Mouse (Mus musculus) hematopoietic stem cell, adult 5-6 weeks (primary cell): ENCODE results near the gene Foxd4. TPM values are rescaled to one million over a fixed set of nuclear protein-coding genes. Genes with fewer than 3 reads are reported as not detected.

Experiments used
- ATAC-seq, 2 experiments: fragments of 125-278 bp in 1 of 2; replicated peaks in 1 of 2; 2 replicates each; pipeline ENCODE4 v1.8.0; 2016 to 2017; ENCODE audit warnings: inconsistent platforms in 2 of 2, mild to moderate bottlenecking in 2 of 2, moderate number of reproducible peaks in 2 of 2, low read depth in 1 of 2, moderate TSS enrichment in 1 of 2; ENCODE audit not compliant: low FRiP score in 2 of 2, poor library complexity in 2 of 2, severe bottlenecking in 2 of 2, insufficient read depth in 1 of 2, low TSS enrichment in 1 of 2
- total RNA-seq: library from RNA; stranded (forward); fragments of 172-1452, 232-1000 nt; gene quantifications from 2 replicates; pipeline ENCODE4 v1.2.3, GENCODE M21; 2017

The Foxd4 gene
- not detected in 2 replicates for total RNA-seq

DNA sequence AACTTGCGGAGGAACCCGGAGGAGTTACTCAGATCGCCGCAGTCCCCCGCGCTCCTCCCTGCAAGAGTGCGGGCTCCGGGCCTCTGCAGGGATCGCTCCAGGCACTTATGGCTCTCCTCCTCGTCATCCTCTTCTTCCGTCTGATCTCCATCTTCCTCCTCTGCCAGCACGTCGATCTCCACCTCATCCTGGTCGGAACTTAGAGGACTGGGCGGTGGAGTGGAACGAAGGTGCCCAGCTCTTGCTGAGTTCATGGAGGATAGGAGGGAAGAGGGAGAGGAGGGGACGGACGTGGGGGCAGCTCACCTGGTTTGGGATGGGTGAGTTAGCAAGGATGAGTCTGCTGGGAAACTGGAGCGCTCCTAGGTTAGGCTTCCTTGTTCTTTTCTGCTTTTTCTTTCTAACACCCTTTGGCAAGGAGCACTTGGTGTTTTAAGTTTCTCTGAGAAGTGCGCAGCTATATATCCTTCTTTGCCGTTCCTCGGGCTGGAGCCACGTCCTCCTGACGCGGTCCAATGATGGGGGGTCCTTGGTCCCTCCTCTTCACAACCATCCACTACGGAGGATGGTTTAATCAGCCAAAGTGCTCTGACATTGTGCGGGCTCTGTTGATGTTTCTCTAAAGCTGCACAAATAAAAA is at the start of gene Foxd4:
Gene Foxd4, minus strand, starts transcription at position 617 of the 640 bp plus-strand sequence.
- no peak for ATAC-seq

GRCm38 (mm10) chr19:24945521-24946262 is 44.7 kb upstream of the Foxd4 start:
- ATAC-seq, result no peak

DNA sequence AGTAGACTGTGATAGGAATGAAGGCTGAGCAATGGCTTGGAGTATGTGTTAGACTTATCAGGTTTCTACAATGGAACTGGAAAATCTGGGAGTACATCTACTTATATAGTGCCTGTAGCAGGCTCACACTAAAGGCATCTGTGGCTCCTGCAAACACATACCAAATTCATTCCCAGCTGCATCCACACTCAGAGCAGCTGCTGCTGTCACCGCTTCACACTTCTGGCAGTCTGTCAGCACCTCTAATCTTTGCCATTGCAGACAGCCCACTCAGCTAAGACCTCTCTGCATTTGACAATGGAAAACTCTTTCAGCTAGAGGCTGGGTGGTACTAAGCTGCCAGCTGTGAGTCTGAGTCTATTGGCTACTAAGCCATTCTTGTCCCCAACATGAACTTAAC is 36.1 kb upstream of the Foxd4 start:
- no peak for ATAC-seq

GRCm38 (mm10) chr19:24929041-24929440 is 28.0 kb upstream of the Foxd4 start:
- no peak for ATAC-seq

DNA sequence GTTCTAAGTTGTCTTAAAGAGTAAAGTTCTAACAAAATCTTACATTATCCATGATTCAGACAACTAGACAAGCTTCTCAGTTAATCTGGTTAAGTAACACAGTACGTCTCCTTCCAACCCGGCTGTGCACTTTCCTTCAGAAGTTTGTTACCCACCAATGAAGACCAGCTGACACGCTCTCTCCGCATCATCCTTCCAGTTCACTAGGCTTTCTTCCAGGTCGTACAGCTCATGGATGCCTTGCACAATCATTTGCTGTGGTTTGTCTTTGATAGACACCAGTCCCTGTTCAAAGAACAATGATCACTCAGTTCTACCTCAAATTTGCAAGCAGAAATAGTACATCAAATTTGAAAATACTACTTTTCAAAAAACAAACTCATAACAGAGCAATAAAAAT is 19.9 kb upstream of the Foxd4 start:
- no peak for ATAC-seq

- no peak for ATAC-seq
Measured at GRCm38 (mm10) chr19:24908385-24909155, 7.6 kb upstream of the Foxd4 start.

DNA sequence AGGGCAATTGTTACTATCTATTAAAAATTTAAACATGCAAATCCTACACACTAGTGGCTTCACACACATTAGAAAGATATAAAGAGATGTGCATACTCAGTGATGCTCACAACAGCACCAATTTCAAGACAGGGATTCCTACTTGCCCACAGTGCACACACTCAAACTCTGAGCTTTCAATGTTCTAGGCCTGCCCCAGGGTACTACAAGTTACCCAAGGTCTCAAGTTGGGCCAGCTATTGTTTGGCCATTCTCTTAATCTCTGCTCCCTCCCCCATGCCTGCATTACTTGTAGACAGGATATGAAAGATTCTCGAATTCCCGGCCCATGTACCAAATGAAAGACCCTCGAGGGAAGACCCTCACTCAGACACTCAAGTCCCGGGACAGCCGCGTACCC is 6.7 kb upstream of the Foxd4 start:
- peak in 1 of 2 experiments; percentile 63; a peak in 1 of 4 replicates for ATAC-seq

DNA sequence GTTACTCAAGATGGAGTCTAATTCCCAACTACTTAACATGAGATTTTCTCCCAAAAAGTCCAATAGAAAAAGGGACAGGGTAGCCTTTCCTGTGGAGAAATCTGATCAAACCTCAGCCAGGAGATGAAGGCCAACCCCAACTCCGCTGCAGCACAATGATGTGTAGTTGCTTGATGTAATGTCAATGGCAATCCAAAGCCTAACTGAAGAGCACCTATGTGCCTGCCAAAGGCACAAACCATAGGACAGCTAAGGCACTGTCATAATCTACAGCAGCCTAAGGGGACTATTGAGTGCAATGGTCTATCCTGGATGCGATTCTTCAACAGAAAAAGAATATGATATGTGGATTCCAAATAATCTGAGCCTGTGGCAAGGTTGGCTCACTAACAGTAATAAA is 1.8 kb upstream of the Foxd4 start:
- no peak for ATAC-seq

DNA sequence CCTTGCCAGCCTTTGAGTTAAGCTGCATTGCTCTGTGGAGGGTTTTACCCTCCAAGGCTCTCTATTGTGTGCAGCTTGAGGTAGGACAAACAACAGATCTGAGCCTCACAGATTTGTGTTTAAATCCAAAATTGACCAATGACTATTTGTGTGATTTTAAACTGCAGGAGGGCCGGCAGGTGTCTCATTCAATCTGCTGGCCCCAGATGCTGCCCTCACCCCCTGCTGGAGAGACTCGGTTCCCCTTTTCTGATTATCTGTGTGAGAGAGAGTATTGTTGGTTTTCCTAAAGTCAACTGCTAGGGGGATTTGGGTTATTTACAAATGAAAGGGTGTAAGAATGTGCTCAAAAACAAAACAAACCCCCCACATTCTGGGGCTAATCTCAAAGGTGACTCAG is 1.3 kb upstream of the Foxd4 start:
- ATAC-seq, result no peak

- ATAC-seq, result no peak
Measured at GRCm38 (mm10) chr19:24901666-24902065, 669 bp upstream of the Foxd4 start.

GRCm38 (mm10) chr19:24899578-24900544 is 1.1 kb downstream of the Foxd4 start:
- ATAC-seq, result peak; percentile 71 to 77

DNA sequence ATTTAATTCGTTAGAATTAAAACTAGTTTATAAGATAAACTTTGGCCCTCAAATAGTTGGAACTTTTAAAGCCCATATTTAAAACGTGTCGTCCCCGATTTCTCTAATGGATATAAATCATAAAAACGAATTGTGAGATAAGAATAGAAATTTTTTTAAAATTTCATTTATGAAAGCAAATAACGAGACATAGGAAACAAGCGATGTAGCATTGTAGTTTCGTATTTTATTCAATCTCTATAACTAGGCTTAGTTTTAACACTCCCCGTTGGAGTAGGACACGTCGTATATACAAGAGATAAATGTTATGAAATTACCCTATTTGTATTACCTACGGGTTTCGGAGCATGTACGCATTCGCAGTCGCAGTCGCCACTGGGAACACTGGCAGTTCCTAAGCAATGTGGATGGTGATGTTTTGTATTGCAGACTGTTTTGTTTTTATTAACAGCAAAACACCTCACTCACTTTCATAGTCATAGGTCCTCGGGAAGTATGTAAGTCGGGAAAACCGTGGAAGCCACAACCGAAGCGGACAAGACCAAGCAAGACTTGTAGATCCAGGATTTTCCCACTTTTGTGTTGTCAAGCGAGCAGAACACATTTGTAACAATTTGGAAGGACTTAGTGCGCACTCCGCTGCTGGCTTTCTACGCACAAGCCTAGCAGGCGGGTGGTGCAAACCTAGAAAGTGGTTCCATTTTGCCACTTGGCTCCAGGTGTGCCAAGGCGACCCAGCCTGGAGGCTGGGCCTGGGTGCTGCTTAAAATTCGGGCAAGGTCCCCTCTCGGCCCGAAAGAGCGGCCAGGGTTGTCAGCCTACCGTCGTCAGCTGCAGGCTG is 2.0 kb downstream of the Foxd4 start:
- no peak for ATAC-seq

- ATAC-seq, result no peak
Measured at GRCm38 (mm10) chr19:24897896-24898736, 2.9 kb downstream of the Foxd4 start.

DNA sequence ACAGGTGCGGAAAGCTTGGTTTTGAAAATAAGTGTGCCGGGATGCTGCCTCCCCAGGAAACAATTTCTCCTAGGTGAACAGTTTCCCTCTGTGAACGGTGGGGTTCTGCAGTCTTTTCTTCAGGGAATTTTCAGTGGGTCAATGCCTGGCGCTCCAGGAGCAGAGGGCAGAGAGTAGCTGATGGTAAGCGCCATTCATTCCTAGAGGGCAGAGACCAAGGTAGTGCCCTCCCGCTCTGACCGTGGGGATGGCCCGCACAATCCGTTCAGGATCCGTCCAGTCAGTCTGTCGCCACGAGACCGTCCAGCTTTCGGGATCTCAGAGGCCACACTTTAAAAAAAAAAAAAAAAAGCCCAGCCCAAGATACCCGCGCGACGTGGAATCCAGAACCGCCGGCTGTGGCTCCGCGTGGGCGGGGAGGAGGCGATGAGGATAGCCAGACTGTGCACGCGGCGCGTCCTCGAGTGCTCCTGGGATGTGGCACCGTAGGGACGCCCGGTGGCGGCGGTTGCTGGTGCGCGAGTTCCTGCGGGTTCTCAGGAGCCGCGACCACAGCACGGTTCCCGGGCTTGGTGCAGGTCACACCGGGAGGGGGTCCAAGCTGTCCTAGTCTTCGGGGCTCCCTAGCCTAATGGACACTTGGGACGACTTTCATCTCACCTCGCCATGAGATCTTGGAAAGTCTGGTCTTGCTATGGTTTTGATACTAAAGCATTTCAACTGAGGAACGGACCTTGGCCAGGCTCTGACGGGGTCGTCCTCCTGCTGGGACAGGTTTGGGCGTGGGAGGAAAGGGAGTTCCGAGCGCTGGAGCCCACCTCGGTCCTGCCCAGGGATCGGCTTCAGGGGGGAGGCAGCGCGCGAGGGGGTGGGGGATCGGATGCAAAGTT is 3.7 kb downstream of the Foxd4 start:
- ATAC-seq, result no peak; a peak in 1 of 4 replicates

GRCm38 (mm10) chr19:24896536-24896935 is 4.5 kb downstream of the Foxd4 start:
- no peak for ATAC-seq
